Mouse (Mus musculus) lung, adult 2 months (tissue): Measurements from ENCODE around the gene Spaca4. TPM values are rescaled to one million over a fixed set of nuclear protein-coding genes. Genes with fewer than 3 reads are reported as not detected.

Experiments
- DNase-seq: peaks from one replicate; pipeline ENCODE4 v3.0.0; 2022
- H3K4me1 ChIP-seq: fragments of 200-500 bp; 2 replicates; pipeline ENCODE4 v1.6.1; 2011; ENCODE audit warnings: low read length; ENCODE audit not compliant: control insufficient read depth, insufficient read depth
- H3K4me3 ChIP-seq: fragments of 200-500 bp; replicated peaks from 2 replicates; pipeline ENCODE3; 2011; ENCODE audit warnings: low read depth, mild to moderate bottlenecking, control low read depth, low read length; ENCODE audit errors: extremely low read depth
- CTCF ChIP-seq: fragments of 200-500 bp; IDR thresholded peaks from 2 replicates; pipeline ENCODE4 v1.5.1; 2011; ENCODE audit warnings: mild to moderate bottlenecking, low read length, control low read depth; ENCODE audit not compliant: insufficient read depth
- POLR2A ChIP-seq: fragments of 200-500 bp; IDR thresholded peaks from 2 replicates; pipeline ENCODE4 v1.6.1; 2011; ENCODE audit warnings: low read depth, mild to moderate bottlenecking, control low read depth, low read length, borderline replicate concordance; ENCODE audit errors: extremely low read depth
- WGBS: fragments of 180-500 bp; shearing (Covaris S2); methylation state at CpG from one replicate; pipeline ENCODE4 v1.1.7; 2018; 5-methylcytosine and 5-hydroxymethylcytosine counted together
- polyA plus RNA-seq: library from polyadenylated mRNA; depleted of rRNA; stranded (reverse); fragments of >200 nt; gene quantifications from 2 replicates; pipeline ENCODE4 v1.2.3, GENCODE M21; 2012

The Spaca4 gene
- polyA plus RNA-seq, 1 experiment, result not detected

DNA sequence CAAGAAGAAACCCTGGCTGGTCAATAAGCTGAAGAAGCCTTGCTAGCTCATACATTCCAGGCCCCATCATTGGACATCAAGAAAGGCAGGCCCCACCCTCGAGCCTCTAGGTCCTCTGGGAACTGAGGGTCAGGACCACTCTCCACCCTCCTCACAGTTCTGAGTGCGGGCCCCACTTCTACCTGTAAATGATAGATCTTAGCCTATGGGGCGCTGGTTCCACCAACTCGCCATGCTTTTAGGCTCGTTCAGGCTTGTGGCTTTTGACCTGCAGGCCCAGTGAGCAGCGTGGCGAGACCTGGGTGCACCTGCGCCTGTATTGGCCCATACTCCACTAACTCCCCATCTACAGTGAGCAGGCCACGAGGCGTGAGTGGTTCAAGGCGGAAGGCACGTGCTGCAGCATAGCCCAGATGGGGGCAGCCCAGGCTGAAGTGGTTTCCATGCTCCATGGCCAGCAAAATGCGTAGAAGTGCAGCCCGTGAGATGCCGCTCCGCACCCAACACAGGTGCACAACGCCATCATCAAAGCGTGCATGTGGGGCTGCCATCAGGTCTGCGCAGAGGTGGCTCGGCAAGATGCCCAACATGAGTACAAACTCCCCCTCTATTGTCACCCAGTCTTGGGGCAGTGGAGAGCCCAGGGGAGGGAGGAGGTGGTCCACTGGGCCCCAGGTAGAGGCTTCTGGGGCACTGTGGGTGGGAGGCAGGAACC, 15.0 kb downstream of the Spaca4 start:
- TF ChIP-seq CTCF, result no peak
- peak; percentile 66; the same call in 1 of the 2 replicates for TF ChIP-seq POLR2A
- WGBS, result 92% methylated on average over 20 of the region's 20 CpGs
- no peak for DNase-seq
- Histone ChIP-seq H3K4me1 (peaks cover 27% of the 10 kb centered on the region), H3K4me3 (no peak overlapping the region)

DNA sequence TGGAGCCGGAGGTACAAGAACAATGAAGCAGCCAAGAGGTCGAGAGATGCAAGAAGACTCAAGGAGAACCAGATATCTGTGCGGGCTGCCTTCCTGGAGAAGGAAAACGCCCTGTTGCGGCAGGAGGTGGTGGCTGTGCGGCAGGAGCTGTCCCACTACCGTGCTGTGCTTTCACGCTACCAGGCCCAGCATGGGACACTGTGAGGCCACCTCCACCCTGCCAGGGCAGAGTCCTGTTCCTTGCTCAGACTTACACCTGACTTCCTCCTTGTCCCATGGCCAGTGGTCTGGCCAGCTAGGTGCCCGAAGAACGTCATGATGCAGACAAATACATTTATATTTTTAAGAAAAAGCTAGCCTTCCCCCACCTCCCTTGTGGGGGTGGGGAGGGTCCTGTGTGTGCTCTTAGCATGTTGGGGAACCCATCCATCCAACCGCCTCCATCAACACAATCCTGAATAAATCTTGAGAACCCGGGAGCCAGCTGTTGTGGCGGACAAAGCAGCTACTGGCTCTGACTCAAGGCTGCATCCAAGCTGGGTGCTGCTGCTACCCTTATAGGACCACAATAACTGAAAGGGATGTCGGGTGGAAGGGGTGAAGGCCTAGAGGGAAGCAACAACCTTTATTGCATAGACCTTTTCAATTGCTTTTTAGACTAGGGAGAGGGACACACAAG, 15.8 kb downstream of the Spaca4 start:
- peaks cover 24% of the 10 kb centered on the region for H3K4me1 ChIP-seq
- no peak for DNase-seq
- H3K4me3 ChIP-seq, result no peak overlapping the region
- 51% methylated on average over 14 of the region's 14 CpGs for WGBS
- no peak for TF ChIP-seq CTCF
- TF ChIP-seq POLR2A, result peak; percentile 63; the same call in 1 of the 2 replicates

DNA sequence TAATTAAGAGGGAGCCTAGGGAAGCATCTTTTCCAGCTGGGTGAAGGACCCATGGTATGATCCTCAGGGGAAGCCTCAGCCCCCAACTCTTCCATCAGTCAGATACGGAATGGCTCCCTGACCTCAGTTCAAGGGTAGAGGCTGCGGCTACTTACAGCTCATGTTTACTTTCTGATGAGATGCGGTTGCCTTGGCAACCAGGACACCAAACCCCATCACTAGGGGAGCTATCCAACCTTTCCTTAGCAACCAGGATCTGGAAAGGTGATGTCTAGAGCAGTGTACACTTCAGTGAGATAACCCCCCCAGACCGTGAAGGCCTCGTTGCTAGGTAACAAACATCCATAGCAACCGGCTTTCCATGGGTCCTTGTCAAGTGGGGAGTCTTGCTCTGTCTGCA, 16.6 kb downstream of the Spaca4 start:
- 43% methylated on average over 6 of the region's 6 CpGs for WGBS
- Histone ChIP-seq H3K4me3 (no peak overlapping the region), H3K4me1 (peaks cover 18% of the 10 kb centered on the region)
- TF ChIP-seq CTCF, result no peak
- TF ChIP-seq POLR2A, result peak; percentile 18; the same call in 1 of the 2 replicates
- DNase-seq, result no peak

DNA sequence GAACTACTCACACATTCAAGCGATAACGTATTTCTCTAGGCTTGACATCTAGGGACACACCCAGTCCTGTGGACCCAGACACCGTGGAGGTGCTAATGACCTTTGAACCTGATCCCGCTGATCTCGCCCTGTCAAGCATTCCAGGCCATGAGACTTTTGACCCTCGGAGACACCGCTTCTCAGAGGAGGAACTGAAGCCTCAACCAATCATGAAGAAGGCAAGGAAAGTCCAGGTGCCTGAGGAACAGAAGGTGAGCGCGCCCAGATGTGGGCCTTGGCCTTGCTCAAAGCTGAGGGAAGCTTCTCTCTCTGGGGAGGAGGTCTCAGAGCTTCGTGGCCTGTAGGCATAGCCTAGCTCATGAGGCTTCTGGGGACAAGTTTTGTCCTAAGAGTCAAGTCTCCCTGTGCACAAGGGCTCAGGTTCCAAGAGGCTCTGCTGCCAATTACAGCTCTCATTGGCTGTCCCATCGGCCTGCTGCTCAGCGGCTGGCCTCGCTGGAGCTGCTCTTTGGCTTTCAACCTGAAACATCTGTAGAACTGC, 17.3 kb downstream of the Spaca4 start:
- TF ChIP-seq POLR2A (0 out of 2 replicates have a peak, but pooled peaks have one; percentile 9), CTCF (no peak)
- peak overlapping the region; percentile 48 for H3K4me3 ChIP-seq
- 26% methylated on average over 13 of the region's 13 CpGs for WGBS
- no peak for DNase-seq
- H3K4me1 ChIP-seq, result peaks cover 16% of the 10 kb centered on the region

DNA sequence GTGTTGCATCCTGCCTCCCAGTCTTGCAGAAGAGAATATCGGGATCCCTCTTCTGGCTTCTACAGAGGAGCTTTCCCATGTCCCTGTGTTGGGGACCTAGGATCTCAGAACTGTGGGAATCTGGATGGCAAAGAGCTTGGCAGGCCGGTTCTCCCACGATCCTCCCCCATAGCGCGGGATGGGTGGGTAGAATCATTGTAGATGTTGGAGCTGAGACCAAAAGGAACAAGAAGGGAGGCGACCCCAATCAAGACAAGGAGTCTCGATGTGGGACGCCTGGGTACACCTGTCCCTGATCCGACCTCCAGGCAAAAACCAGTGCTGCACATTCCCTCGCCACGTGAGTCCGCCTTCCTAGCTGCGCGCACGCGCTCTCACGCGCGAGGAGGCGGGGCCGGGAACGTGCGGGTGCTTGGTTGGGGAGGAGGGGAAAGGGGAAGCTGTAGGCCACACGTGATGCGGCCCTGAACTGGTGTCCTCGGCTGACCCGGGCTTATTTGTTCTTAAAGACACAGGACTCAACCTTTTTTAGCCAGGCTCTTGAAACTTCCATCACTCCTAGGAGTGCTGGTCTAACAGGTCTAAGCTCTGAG, 18.1 kb downstream of the Spaca4 start:
- H3K4me1 ChIP-seq, result peaks cover 14% of the 10 kb centered on the region
- H3K4me3 ChIP-seq, result peak overlapping the region; percentile 73
- WGBS, result under 1% methylated on average over 27 of the region's 27 CpGs
- DNase-seq, result peak; percentile 98
- TF ChIP-seq CTCF, result no peak
- TF ChIP-seq POLR2A, result peak; percentile 94; the same call in 1 of the 2 replicates

DNA sequence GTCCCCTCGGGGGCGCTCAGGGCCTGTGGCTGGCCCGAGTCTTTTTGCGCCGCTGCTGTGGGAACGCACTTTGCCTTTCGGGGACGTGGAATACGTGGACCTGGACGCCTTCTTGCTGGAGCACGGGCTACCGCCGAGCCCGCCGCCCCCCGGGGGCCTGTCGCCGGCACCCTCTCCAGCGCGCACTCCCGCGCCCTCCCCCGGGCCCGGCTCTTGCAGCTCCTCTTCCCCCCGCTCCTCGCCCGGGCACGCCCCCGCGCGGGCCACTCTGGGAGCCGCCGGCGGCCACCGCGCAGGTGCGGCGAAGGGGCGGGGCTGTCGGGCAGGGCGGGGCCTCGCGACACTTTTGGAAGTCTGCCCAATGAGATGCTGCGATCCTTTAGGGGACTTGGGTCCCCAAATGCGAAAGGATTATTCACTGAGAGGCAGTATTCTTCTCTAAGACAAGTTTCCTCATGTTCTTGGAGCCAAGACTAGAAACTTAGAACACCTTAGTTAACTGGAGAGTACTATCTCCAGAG, 18.8 kb downstream of the Spaca4 start:
- peak overlapping the region; percentile 82 for H3K4me3 ChIP-seq
- peaks cover 14% of the 10 kb centered on the region for H3K4me1 ChIP-seq
- peak; percentile 82 for DNase-seq
- WGBS, result 2% methylated on average over 29 of the region's 45 CpGs
- peak; percentile 64; the same call in 1 of the 2 replicates for TF ChIP-seq POLR2A
- TF ChIP-seq CTCF, result no peak

DNA sequence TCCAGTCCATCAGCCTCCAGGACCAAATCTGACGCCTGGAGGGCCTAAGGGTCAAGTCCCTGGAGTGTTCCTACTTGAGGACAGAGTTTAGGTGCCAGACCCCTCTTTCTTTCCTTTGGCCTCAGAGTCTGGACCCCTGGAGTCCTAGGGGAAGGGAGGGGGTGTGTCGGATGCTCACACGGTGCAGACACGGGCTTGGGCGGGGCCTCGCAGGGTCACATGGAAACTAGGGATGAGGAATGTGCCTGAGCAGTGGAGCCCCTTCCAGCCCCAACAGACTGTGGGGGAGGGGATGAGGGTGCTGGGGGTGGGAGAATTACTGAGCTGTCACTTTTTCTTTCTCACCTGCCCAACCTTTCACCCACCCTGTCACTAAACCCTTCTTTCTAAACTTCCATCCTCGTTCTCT, 19.7 kb downstream of the Spaca4 start:
- H3K4me3 ChIP-seq, result peak overlapping the region; percentile 82
- DNase-seq, result peak; percentile 73
- H3K4me1 ChIP-seq, result peaks cover 14% of the 10 kb centered on the region
- TF ChIP-seq POLR2A, result peak; percentile 76; the same call in 1 of the 2 replicates
- TF ChIP-seq CTCF, result no peak
- WGBS, result 0% methylated on average over 7 of the region's 7 CpGs

DNA sequence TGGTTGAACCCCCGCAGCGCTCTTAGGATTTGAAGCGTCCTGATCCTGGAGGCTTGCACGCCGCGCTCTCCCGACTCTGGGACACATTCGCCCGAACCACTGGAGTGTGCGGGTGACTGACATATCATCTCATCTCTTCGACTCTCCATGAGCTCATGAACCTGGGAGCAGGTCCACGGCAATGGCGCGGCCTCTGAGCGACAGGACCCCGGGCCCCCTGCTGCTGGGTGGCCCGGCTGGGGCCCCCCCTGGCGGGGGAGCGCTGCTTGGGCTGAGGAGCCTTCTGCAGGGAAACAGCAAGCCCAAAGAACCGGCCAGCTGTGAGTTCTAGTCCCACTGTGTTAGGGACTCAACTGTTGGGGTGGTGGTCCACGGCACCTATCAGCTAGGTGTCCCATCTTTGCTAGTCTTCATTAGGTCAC, 20.2 kb downstream of the Spaca4 start:
- Histone ChIP-seq H3K4me1 (peaks cover 14% of the 10 kb centered on the region), H3K4me3 (peak overlapping the region; percentile 82)
- no peak for DNase-seq
- WGBS, result under 1% methylated on average over 21 of the region's 21 CpGs
- TF ChIP-seq POLR2A, result no peak

DNA sequence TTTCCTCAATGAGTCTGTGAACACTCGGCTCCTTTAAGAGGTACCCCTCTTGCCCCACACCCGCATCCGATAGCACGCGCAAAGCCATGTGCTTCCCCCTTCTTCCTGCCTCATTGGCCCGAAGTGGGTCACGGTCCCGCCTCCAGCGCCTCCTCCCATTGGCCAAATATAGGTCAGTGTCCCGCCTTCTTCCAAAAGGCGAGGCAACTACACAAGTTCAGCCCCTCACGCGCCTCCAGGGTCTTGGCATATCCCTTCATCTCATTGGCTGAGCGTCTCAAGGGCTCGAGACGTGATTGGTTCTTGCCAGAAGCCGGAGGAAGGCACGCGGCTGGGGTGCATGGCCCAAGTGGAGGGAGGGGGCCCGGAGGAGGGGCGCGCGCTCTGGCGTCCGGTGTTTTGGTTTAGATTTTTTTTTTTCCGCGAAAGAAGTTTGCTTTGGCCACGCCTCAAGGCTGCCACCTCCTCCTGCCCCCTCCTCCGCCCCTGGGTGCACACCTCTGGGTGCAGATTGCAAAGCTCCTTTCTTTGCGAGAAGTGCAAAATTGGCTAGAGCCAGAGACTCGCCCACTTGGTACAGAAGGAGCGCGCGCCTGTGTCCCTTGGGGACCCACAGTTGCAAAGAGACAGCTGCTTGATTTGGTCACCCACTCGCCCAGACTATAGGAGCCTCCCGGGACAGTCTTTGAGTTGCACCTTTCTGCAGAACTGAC, 20.7 kb downstream of the Spaca4 start, which contains the start of gene Dbp:
TSS of gene Dbp (plus strand) at position 359 of the 713 bp plus-strand sequence.
- peak; percentile 85; the same call in 1 of the 2 replicates for TF ChIP-seq POLR2A
- no peak for TF ChIP-seq CTCF
- under 1% methylated on average over 36 of the region's 36 CpGs for WGBS
- H3K4me1 ChIP-seq, result peaks cover 14% of the 10 kb centered on the region
- H3K4me3 ChIP-seq, result peak within 1 kb of the TSS; percentile 82
- peak; percentile 98 for DNase-seq
